Mouse (Mus musculus) heart, embryonic 13.5 days (tissue): ENCODE data around the gene Fubp3. TPM values are rescaled to one million over a fixed set of nuclear protein-coding genes. Genes with fewer than 3 reads are reported as not detected.

Source experiments
- ATAC-seq: fragments of 200-750 bp; cut with Nextera tagmentation; 2 replicates; pipeline ENCODE4 v1.8.0; 2017; ENCODE audit warnings: moderate TSS enrichment; ENCODE audit not compliant: insufficient number of reproducible peaks, low FRiP score, low TSS enrichment; ENCODE audit errors: extremely low read depth
- H3K27ac ChIP-seq: fragments of 300-500 bp; sonication (generic); replicated peaks from 2 replicates; pipeline ENCODE4 v1.5.1; 2015; ENCODE audit warnings: moderate library complexity, mild to moderate bottlenecking, inconsistent platforms
- H3K27me3 ChIP-seq: fragments of 300-500 bp; sonication (generic); replicated peaks from 2 replicates; pipeline ENCODE4 v1.6.1; 2015; ENCODE audit warnings: mild to moderate bottlenecking, inconsistent platforms
- H3K36me3 ChIP-seq: fragments of 300-500 bp; sonication (generic); 2 replicates; pipeline ENCODE4 v1.6.1; 2015; ENCODE audit warnings: mild to moderate bottlenecking, inconsistent platforms
- H3K4me1 ChIP-seq: fragments of 300-500 bp; sonication (generic); 2 replicates; pipeline ENCODE4 v1.6.1; 2015; ENCODE audit warnings: inconsistent platforms
- H3K4me2 ChIP-seq: fragments of 300-500 bp; sonication (generic); 2 replicates; pipeline ENCODE4 v1.6.1; 2015; ENCODE audit warnings: inconsistent platforms, mild to moderate bottlenecking, moderate library complexity
- H3K4me3 ChIP-seq: fragments of 300-500 bp; sonication (generic); 2 replicates; pipeline ENCODE4 v1.5.1; 2015; ENCODE audit warnings: moderate library complexity, mild to moderate bottlenecking, inconsistent platforms
- H3K9ac ChIP-seq: fragments of 300-500 bp; sonication (generic); 2 replicates; pipeline ENCODE4 v1.6.1; 2015; ENCODE audit warnings: inconsistent platforms, mild to moderate bottlenecking, moderate library complexity
- H3K9me3 ChIP-seq: fragments of 300-500 bp; sonication (generic); 2 replicates; pipeline ENCODE4 v1.6.1; 2016; ENCODE audit warnings: inconsistent platforms
- WGBS: fragments of 180-500 bp; shearing (Covaris S2); methylation state at CpG from one replicate; pipeline ENCODE4 v1.1.7; 2015; ENCODE audit warnings: mixed read lengths; 5-methylcytosine and 5-hydroxymethylcytosine counted together
- polyA plus RNA-seq: library from polyadenylated mRNA; unstranded; fragments of >200 nt; fragmentation: Nextera tagmentation; extraction: Ambion mirVana; gene quantifications from 2 replicates; pipeline ENCODE4 v1.2.1, GENCODE M21; 2015

The Fubp3 gene
- polyA plus RNA-seq, 1 experiment from 2014 or later, result 43.4 TPM

- Histone ChIP-seq H3K9me3 (no peaks in the 10 kb centered on the region; the same call in 1 of the 2 replicates), H3K27ac (no peak overlapping the region), H3K4me3 (no peak overlapping the region), H3K4me1 (no peaks in the 10 kb centered on the region), H3K36me3 (peaks cover 34% of the 10 kb centered on the region), H3K4me2 (no peak overlapping the region), H3K9ac (no peak overlapping the region), H3K27me3 (no peaks in the 10 kb centered on the region)
- ATAC-seq, result no peak
- 89% methylated on average over 6 of the region's 6 CpGs for WGBS
Observed at GRCm38 (mm10) chr2:31619208-31619607, 46.8 kb downstream of the Fubp3 start.

- Histone ChIP-seq H3K9ac (no peak overlapping the region), H3K4me1 (peaks cover 30% of the 10 kb centered on the region), H3K4me2 (no peak overlapping the region), H3K36me3 (no peaks in the 10 kb centered on the region), H3K4me3 (no peak overlapping the region), H3K27ac (no peak overlapping the region), H3K9me3 (no peaks in the 10 kb centered on the region), H3K27me3 (peaks cover 92% of the 10 kb centered on the region)
- WGBS, result 26% methylated on average over 3 of the region's 3 CpGs
- ATAC-seq, result no peak
Observed at GRCm38 (mm10) chr2:31633531-31633930, 61.1 kb downstream of the Fubp3 start.

GRCm38 (mm10) chr2:31635281-31636137 lies 63.1 kb downstream of the Fubp3 start:
- no peaks in the 10 kb centered on the region for H3K36me3 ChIP-seq
- no peak for ATAC-seq
- 1% methylated on average over 50 of the region's 52 CpGs for WGBS

GRCm38 (mm10) chr2:31636138-31636741 lies 63.8 kb downstream of the Fubp3 start:
- Histone ChIP-seq H3K4me1 (peaks cover 37% of the 10 kb centered on the region), H3K36me3 (no peaks in the 10 kb centered on the region), H3K9ac (no peak overlapping the region), H3K9me3 (no peaks in the 10 kb centered on the region), H3K27me3 (peaks cover 100% of the 10 kb centered on the region), H3K4me2 (peak overlapping the region; percentile 55), H3K4me3 (peak overlapping the region; percentile 35), H3K27ac (no peak overlapping the region)
- ATAC-seq, result no peak
- WGBS, result 2% methylated on average over 48 of the region's 48 CpGs

More at GRCm38 (mm10) chr2:31635281-31636137, 63.1 kb downstream of the Fubp3 start:
- Histone ChIP-seq H3K9me3 (no peaks in the 10 kb centered on the region), H3K9ac (no peak overlapping the region; the same call in 1 of the 2 replicates), H3K4me1 (peaks cover 30% of the 10 kb centered on the region), H3K4me2 (peak overlapping the region; percentile 55), H3K27me3 (peaks cover 100% of the 10 kb centered on the region), H3K4me3 (peak overlapping the region; percentile 35), H3K27ac (no peak overlapping the region)

GRCm38 (mm10) chr2:31636742-31637141 lies 64.3 kb downstream of the Fubp3 start:
- no peak for ATAC-seq
- Histone ChIP-seq H3K36me3 (no peaks in the 10 kb centered on the region), H3K9me3 (no peaks in the 10 kb centered on the region), H3K4me3 (peak overlapping the region; percentile 35), H3K4me1 (peaks cover 38% of the 10 kb centered on the region), H3K27ac (no peak overlapping the region), H3K9ac (no peak overlapping the region), H3K4me2 (peak overlapping the region; percentile 55), H3K27me3 (peaks cover 100% of the 10 kb centered on the region)
- 1% methylated on average over 31 of the region's 35 CpGs for WGBS

- H3K27ac ChIP-seq, result no peak overlapping the region
- H3K36me3 ChIP-seq, result no peaks in the 10 kb centered on the region
- no peak for ATAC-seq
- peaks cover 38% of the 10 kb centered on the region for H3K4me1 ChIP-seq
- H3K9me3 ChIP-seq, result no peaks in the 10 kb centered on the region
- H3K27me3 ChIP-seq, result peaks cover 100% of the 10 kb centered on the region
- 2% methylated on average over 12 of the region's 12 CpGs for WGBS
- no peak overlapping the region for H3K9ac ChIP-seq
- H3K4me2 ChIP-seq, result peak overlapping the region; percentile 30; the same call in 1 of the 2 replicates
- peak overlapping the region; percentile 35 for H3K4me3 ChIP-seq
Observed at GRCm38 (mm10) chr2:31637311-31637710, 64.9 kb downstream of the Fubp3 start.

- Histone ChIP-seq H3K9ac (no peak overlapping the region), H3K4me1 (peaks cover 38% of the 10 kb centered on the region), H3K9me3 (no peaks in the 10 kb centered on the region), H3K27me3 (peaks cover 100% of the 10 kb centered on the region), H3K27ac (no peak overlapping the region), H3K36me3 (no peaks in the 10 kb centered on the region), H3K4me3 (peak overlapping the region; percentile 18), H3K4me2 (peak overlapping the region; percentile 30; the same call in 1 of the 2 replicates)
- ATAC-seq, result no peak
- WGBS, result 2% methylated on average over 22 of the region's 22 CpGs
Observed at GRCm38 (mm10) chr2:31637807-31638206, 65.4 kb downstream of the Fubp3 start.

- H3K4me2 ChIP-seq, result no peak overlapping the region
- H3K27me3 ChIP-seq, result peaks cover 100% of the 10 kb centered on the region
- no peaks in the 10 kb centered on the region for H3K9me3 ChIP-seq
- H3K36me3 ChIP-seq, result no peaks in the 10 kb centered on the region
- ATAC-seq, result no peak
- H3K27ac ChIP-seq, result no peak overlapping the region
- H3K4me3 ChIP-seq, result 0 out of 2 replicates have a peak overlapping the region, but pooled peaks have one; percentile 10
- H3K4me1 ChIP-seq, result peaks cover 38% of the 10 kb centered on the region
- no peak overlapping the region for H3K9ac ChIP-seq
- 2% methylated on average over 30 of the region's 34 CpGs for WGBS
Observed at GRCm38 (mm10) chr2:31638581-31639465, 66.4 kb downstream of the Fubp3 start.

- Histone ChIP-seq H3K27ac (no peak overlapping the region), H3K9me3 (no peaks in the 10 kb centered on the region), H3K9ac (no peak overlapping the region), H3K4me2 (no peak overlapping the region), H3K27me3 (peaks cover 100% of the 10 kb centered on the region), H3K36me3 (no peaks in the 10 kb centered on the region), H3K4me3 (0 out of 2 replicates have a peak overlapping the region, but pooled peaks have one; percentile 10), H3K4me1 (peaks cover 38% of the 10 kb centered on the region)
- 1% methylated on average over 12 of the region's 13 CpGs for WGBS
- ATAC-seq, result no peak
Observed at GRCm38 (mm10) chr2:31639466-31639760, 67.0 kb downstream of the Fubp3 start.

- Histone ChIP-seq H3K9me3 (no peaks in the 10 kb centered on the region), H3K9ac (no peak within 1 kb of the TSS), H3K27ac (no peak within 1 kb of the TSS), H3K4me3 (peak within 1 kb of the TSS; percentile 15), H3K36me3 (no peaks in the 10 kb centered on the region), H3K4me2 (no peak within 1 kb of the TSS), H3K4me1 (peaks cover 38% of the 10 kb centered on the region), H3K27me3 (peaks cover 100% of the 10 kb centered on the region)
- no peak for ATAC-seq
- WGBS, result 2% methylated on average over 41 of the region's 41 CpGs
Observed at GRCm38 (mm10) chr2:31639901-31640608, 67.6 kb downstream of the Fubp3 start, which contains the start of gene Prdm12. Prdm12 (plus strand) TSS chr2:31640037.
